Mouse (Mus musculus) midbrain, postnatal 0 days (tissue): ENCODE measurements around the gene Col4a3bp. TPM values are rescaled to one million over a fixed set of nuclear protein-coding genes. Genes with fewer than 3 reads are reported as not detected.

Experiments used
- ATAC-seq: fragments of 200-750 bp; cut with Nextera tagmentation; 2 replicates; pipeline ENCODE4 v1.8.0; 2017; ENCODE audit warnings: moderate number of reproducible peaks, mild to moderate bottlenecking, moderate TSS enrichment, moderate library complexity; ENCODE audit not compliant: low FRiP score
- DNase-seq: peaks from one replicate; pipeline ENCODE4 v3.0.0-alpha.2; 2015; ENCODE audit warnings: low spot score
- H3K27ac ChIP-seq: fragments of 300-500 bp; sonication (generic); 2 replicates; pipeline ENCODE4 v1.5.1; 2014; ENCODE audit warnings: low read depth, mild to moderate bottlenecking, low read length, mixed read lengths
- H3K27me3 ChIP-seq: fragments of 300-500 bp; sonication (generic); 2 replicates; pipeline ENCODE4 v1.6.1; 2014; ENCODE audit warnings: low read length, control low read depth, mixed read lengths; ENCODE audit not compliant: insufficient read depth
- H3K36me3 ChIP-seq: fragments of 300-500 bp; sonication (generic); 2 replicates; pipeline ENCODE4 v1.6.1; 2014; ENCODE audit warnings: low read length, control low read depth, mixed read lengths; ENCODE audit not compliant: insufficient read depth
- H3K4me1 ChIP-seq: fragments of 300-500 bp; sonication (generic); 2 replicates; pipeline ENCODE4 v1.6.1; 2014; ENCODE audit warnings: mild to moderate bottlenecking, control low read depth, antibody characterized with exemption, low read length, mixed read lengths; ENCODE audit not compliant: insufficient read depth
- H3K4me2 ChIP-seq: fragments of 300-500 bp; sonication (generic); 2 replicates; pipeline ENCODE4 v1.6.1; 2014; ENCODE audit warnings: low read depth, mild to moderate bottlenecking, low read length, mixed read lengths; ENCODE audit not compliant: poor library complexity, severe bottlenecking
- H3K4me3 ChIP-seq: fragments of 300-500 bp; sonication (generic); 2 replicates; pipeline ENCODE4 v1.5.1; 2014; ENCODE audit warnings: low read depth, mild to moderate bottlenecking, low read length, moderate library complexity
- H3K9ac ChIP-seq: fragments of 300-500 bp; sonication (generic); replicated peaks from 2 replicates; pipeline ENCODE4 v1.6.1; 2014; ENCODE audit warnings: mild to moderate bottlenecking, low read length, moderate library complexity, mixed read lengths; ENCODE audit not compliant: poor library complexity, severe bottlenecking
- H3K9me3 ChIP-seq: fragments of 300-500 bp; sonication (generic); 2 replicates; pipeline ENCODE4 v1.6.1; 2016; ENCODE audit warnings: low read length, control low read depth
- CTCF ChIP-seq: IDR thresholded peaks from 2 replicates; pipeline ENCODE4 v1.5.1; 2016; ENCODE audit warnings: antibody characterized with exemption, mild to moderate bottlenecking
- whole genome bisulfite sequencing: fragments of 180-500 bp; shearing (Covaris S2); extraction: QIAGEN DNeasy Blood & Tissue Kit; methylation state at CpG from one replicate; pipeline ENCODE4 v1.1.7; 2014; 5-methylcytosine and 5-hydroxymethylcytosine counted together
- polyA plus RNA-seq: library from polyadenylated mRNA; unstranded; fragments of >200 nt; fragmentation: Nextera tagmentation; extraction: Ambion mirVana; gene quantifications from 2 replicates; pipeline ENCODE4 v1.2.1, GENCODE M21; 2015
- total RNA-seq: library from RNA; depleted of rRNA; stranded (reverse); fragments of >200 nt; gene quantifications from 2 replicates; pipeline ENCODE4 v1.2.3, GENCODE M21; 2014; rRNA removed

Col4a3bp gene
- total and polyA plus RNA-seq, 2 experiments from 2014 or later: 9.6 to 43.4 TPM

DNA sequence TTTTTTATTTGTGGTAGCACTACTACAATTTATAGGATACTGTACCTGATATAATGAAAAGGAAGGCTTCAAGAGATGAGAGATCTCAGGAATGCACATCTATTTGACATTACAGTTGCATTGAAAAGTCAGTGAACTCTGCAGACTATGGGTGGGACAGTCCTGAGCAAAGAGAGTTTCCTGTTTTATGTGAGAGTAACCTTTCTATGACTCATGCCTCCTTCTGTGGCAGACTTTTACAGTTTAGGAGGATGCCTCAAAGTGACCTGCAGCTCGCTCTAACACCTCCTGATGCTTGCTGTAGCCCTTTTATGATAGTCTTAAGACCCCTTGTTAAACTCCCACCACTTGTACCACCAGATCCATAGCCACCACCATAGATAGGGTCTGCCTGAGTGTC, 134.7 kb downstream of the Col4a3bp start:
- ATAC-seq: no peak
- Histone ChIP-seq H3K27me3 (no peaks in the 10 kb centered on the region), H3K4me1 (no peaks in the 10 kb centered on the region), H3K4me3 (no peak overlapping the region), H3K9ac (no peak overlapping the region), H3K4me2 (no peak overlapping the region), H3K9me3 (no peaks in the 10 kb centered on the region), H3K27ac (no peak overlapping the region), H3K36me3 (no peaks in the 10 kb centered on the region)
- no peak for TF ChIP-seq CTCF
- no peak for DNase-seq
- 81% methylated on average over 1 of the region's 1 CpGs for WGBS

DNA sequence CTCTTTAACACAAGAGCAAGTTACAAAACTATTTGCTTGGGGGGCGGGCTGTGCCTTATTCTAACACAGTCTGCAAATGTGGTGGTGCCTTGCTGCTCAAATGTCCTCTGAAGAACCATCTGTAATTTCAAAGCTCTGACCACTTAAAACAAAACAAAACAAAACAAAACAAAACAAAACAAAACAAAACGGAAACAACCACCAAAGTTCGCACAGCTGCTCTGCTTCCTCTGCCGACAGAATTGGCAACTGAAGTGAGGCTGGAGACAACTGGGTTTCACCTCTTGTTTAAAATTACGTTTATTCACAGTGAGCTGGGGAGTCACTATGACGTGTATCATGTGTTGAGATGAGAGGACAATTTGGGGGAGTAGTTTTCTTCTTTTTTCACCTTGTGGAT, 136.2 kb downstream of the Col4a3bp start:
- Histone ChIP-seq H3K4me1 (no peaks in the 10 kb centered on the region), H3K27me3 (no peaks in the 10 kb centered on the region), H3K4me3 (no peak overlapping the region), H3K4me2 (no peak overlapping the region), H3K9me3 (no peaks in the 10 kb centered on the region), H3K9ac (no peak overlapping the region), H3K27ac (no peak overlapping the region), H3K36me3 (no peaks in the 10 kb centered on the region)
- no peak for ATAC-seq
- 83% methylated on average over 6 of the region's 6 CpGs for WGBS
- no peak for DNase-seq
- TF ChIP-seq CTCF: no peak

DNA sequence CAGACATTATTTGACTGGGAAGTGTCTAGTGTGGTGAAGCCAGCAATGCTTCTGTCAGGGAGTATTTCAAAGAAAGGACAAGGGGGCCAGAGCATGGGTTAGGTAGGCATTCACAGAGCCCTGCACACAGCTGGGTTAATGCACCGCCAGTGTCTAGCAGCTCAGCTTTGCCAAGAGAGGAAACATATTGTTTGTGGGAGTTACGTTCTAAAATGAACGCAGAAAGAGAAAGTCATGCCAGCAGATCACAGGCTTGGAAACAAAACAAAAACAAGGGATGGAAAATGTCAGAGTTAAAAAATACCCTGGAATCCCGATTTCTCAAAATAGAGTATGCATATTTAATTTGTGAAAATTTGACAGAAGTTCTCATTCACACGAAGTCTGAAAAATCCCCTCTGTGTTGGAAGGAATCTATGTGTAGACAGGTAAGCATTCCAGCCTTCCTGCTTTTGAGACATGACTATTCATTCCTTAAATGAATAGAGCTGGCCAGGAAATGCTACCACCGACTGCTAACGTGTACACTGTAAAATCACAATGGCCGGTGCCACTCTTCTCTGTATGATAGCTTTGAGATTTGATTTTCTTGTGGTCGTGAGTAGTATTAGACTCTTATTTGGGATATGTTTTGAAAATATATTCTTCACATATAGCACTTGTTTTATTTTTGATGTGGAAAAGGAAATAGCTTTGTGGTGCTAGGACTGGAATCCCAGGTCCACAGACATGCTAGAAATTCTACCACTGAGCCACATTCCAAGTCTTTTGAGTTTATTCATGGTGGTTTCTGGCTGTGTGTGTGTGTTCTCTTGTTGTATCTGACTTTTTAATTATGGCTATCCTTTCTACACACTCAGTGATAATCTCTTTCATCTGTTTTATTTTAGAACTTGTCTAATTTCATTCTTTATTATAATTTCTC, 138.0 kb downstream of the Col4a3bp start:
- H3K4me3 ChIP-seq: no peak overlapping the region
- no peaks in the 10 kb centered on the region for H3K27me3 ChIP-seq
- DNase-seq (no peak), ATAC-seq (no peak)
- no peak overlapping the region for H3K4me2 ChIP-seq
- no peaks in the 10 kb centered on the region for H3K4me1 ChIP-seq
- 73% methylated on average over 9 of the region's 9 CpGs for WGBS
- no peak overlapping the region for H3K9ac ChIP-seq
- no peaks in the 10 kb centered on the region for H3K36me3 ChIP-seq
- no peaks in the 10 kb centered on the region for H3K9me3 ChIP-seq
- no peak overlapping the region for H3K27ac ChIP-seq
- TF ChIP-seq CTCF: no peak

DNA sequence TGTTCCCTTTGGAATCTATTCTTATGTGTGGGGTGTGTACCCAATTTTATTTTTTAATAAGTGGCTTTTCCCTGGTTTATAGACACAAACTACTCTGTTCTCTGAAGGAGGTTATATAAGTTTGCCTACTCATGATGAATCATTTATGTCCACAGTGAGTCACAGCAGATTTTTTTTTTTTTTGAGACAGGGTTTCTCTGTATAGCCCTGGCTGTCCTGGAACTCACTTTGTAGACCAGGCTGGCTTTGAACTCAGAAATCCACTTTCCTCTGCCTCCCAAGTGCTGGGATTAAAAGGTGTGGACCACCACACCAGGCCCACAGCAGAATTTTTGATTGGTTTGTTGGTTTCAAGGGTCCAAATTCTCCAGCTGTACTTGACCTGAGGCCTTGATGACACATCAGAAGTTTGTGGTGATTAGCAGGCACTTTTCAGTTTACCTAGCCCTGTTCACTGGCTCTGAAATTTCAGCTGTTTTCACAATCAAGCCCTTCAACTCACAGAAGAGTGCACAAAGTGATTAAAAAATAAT, 138.7 kb downstream of the Col4a3bp start:
- Histone ChIP-seq H3K27ac (no peak overlapping the region), H3K4me2 (no peak overlapping the region), H3K36me3 (no peaks in the 10 kb centered on the region), H3K9ac (no peak overlapping the region), H3K4me3 (no peak overlapping the region), H3K4me1 (no peaks in the 10 kb centered on the region), H3K9me3 (no peaks in the 10 kb centered on the region), H3K27me3 (no peaks in the 10 kb centered on the region)
- no peak for DNase-seq
- TF ChIP-seq CTCF: no peak
- no peak for ATAC-seq

DNA sequence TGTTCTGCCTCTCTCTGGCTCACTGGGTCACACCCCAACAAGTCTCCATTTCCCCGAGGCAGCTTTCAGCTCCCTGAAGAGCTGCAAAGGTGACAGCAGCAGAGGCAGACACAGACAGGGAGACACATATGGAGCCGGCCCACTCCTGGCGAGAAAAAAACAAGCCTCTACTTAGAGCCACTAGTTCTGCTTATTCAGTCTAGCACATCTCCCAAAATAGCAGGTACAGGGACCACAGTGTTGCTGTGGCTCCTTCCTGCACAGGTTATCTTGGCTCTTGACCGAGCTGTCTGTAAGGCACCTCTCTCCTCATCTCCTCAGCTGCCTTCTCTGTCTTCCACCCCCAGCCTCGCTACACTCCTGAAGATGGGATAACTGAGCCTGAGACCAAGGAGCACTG, 142.4 kb downstream of the Col4a3bp start:
- H3K27me3 ChIP-seq: no peaks in the 10 kb centered on the region
- H3K9me3 ChIP-seq: no peaks in the 10 kb centered on the region
- WGBS: 93% methylated on average over 5 of the region's 5 CpGs
- no peaks in the 10 kb centered on the region for H3K36me3 ChIP-seq
- no peak overlapping the region for H3K9ac ChIP-seq
- ATAC-seq (no peak), DNase-seq (no peak)
- H3K4me1 ChIP-seq: no peaks in the 10 kb centered on the region
- H3K4me3 ChIP-seq: no peak overlapping the region
- H3K4me2 ChIP-seq: no peak overlapping the region
- H3K27ac ChIP-seq: no peak overlapping the region
- no peak for TF ChIP-seq CTCF

DNA sequence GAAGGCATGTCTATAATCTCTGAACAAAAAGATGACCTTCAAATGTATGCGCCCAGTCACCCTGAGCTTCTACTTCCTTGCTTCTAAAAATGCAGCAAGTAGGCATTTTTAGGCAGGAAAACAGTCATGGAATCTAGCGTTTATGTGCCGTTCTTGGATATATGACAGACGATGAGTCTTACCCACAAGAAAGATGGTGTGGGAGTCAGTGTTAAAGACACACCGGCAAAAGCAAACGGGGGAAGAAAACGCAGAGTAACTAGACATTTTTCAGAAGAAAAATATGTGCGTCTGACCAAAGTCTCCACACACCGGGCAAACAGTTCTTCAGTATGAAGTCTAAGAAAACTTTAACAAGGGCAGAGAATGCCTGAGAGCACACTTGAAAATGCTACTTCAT, 144.8 kb downstream of the Col4a3bp start:
- no peaks in the 10 kb centered on the region for H3K9me3 ChIP-seq
- H3K36me3 ChIP-seq: no peaks in the 10 kb centered on the region
- H3K27ac ChIP-seq: no peak overlapping the region
- no peak for TF ChIP-seq CTCF
- no peak overlapping the region for H3K4me2 ChIP-seq
- H3K4me1 ChIP-seq: no peaks in the 10 kb centered on the region
- 93% methylated on average over 9 of the region's 9 CpGs for whole genome bisulfite sequencing
- ATAC-seq (no peak), DNase-seq (no peak)
- H3K4me3 ChIP-seq: no peak overlapping the region
- no peak overlapping the region for H3K9ac ChIP-seq
- H3K27me3 ChIP-seq: no peaks in the 10 kb centered on the region

Other genes with a start within 250 kb of the Col4a3bp start
- 24.0 and 27.7 TPM in 2 replicates for gene Poc5, start 154.3 kb upstream of the Col4a3bp start, total RNA-seq
- 15.7 and 16.3 TPM in 2 replicates for gene Poc5, start 154.3 kb upstream of the Col4a3bp start, polyA plus RNA-seq
- 0.22 TPM in 1 of 2 replicates, not detected in the other for gene Ankdd1b, start 71.4 kb upstream of the Col4a3bp start, total RNA-seq
- not detected in 2 replicates for gene Ankdd1b, start 71.4 kb upstream of the Col4a3bp start, polyA plus RNA-seq
- gene Gm17622, start 51.9 kb upstream of the Col4a3bp start, total RNA-seq: not detected in 2 replicates
- gene Gm17622, start 51.9 kb upstream of the Col4a3bp start, polyA plus RNA-seq: not detected in 2 replicates
- 6.2 and 8.2 TPM in 2 replicates for gene Polk, start within 50 bp of the Col4a3bp start, total RNA-seq
- 4.7 and 5.3 TPM in 2 replicates for gene Polk, start within 50 bp of the Col4a3bp start, polyA plus RNA-seq
- gene Hmgcr, start 128.3 kb downstream of the Col4a3bp start, total RNA-seq: 201 and 207 TPM in 2 replicates
- 147 and 152 TPM in 2 replicates for gene Hmgcr, start 128.3 kb downstream of the Col4a3bp start, polyA plus RNA-seq
- gene Ankrd31, start 205.7 kb downstream of the Col4a3bp start, total RNA-seq: 0.05 and 0.09 TPM in 2 replicates
- 0.14 and 0.16 TPM in 2 replicates for gene Ankrd31, start 205.7 kb downstream of the Col4a3bp start, polyA plus RNA-seq